Mouse (Mus musculus) CD8-positive naive resting alpha-beta T cell, adult 57 days (primary cell): Measurements from ENCODE around the gene Ptrh1. TPM values are rescaled to one million over a fixed set of nuclear protein-coding genes. Genes with fewer than 3 reads are reported as not detected.

Experiments used
- total RNA-seq: library from RNA; stranded (reverse); gene quantifications from one replicate; pipeline ENCODE4 v1.2.4, GENCODE M21; 2023

The Ptrh1 gene
- 3.4 TPM for total RNA-seq

DNA sequence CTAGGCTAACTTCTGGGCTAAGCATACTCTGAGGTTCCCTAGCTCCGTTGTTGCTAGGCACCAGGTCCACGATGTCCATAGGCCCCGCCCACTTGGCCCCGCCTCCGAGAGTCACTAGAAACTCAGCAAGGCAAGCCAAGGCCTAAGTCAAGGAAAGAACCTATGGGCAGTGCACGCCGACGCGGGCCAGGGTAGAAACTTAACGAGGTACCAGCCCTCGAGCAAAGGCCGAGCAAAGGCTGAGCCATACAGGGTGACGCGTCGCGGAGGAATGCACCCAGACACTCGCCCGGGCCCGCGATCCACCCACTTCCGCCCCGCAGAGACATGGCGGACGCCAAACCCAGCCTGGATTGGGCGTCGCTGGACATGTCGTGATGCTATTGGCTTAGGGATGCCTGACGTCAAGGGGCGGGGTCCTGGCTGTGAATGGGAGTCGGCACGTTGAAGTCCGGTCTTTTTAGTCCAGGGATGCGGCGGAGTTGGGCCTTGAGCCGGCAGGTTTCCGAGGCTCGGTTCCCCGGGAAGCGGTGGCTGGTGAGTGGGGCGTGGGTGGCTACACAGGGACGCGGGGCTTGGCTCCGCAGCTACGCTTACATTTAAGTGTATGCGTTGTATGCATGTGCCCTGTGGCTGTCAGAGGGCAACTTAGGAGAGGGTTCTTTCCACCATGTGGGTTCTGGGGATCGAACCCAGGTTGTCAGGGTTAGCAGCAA is at the start of gene Ptrh1, which contains the start of gene Ttc16:
Gene Ptrh1 (plus strand): TSS at position 428 of the 716 bp plus-strand sequence.
Gene Ttc16 (minus strand): TSS at position 275 of the 716 bp plus-strand sequence.

DNA sequence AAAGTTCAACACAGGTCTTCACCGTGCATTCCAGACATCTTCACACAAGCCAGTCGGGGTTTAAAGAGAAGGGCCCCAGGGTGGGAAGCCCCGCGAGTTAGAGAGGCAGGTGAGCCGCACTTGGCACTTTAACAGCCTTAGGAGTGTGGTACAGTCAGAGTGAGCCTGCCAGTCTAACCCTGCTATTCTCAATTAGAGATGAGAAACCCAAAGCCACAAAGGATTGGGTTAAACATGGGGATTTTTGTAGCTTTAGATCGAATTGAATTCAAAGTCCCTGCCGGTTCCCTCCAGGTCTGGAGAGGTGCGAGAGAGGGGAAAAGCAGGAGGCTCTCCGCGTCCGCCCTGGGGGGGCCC is 34.7 kb upstream of the Ptrh1 start, which contains the start of gene 6330409D20Rik:
Gene 6330409D20Rik (minus strand): TSS at position 101 of the 357 bp plus-strand sequence.

DNA sequence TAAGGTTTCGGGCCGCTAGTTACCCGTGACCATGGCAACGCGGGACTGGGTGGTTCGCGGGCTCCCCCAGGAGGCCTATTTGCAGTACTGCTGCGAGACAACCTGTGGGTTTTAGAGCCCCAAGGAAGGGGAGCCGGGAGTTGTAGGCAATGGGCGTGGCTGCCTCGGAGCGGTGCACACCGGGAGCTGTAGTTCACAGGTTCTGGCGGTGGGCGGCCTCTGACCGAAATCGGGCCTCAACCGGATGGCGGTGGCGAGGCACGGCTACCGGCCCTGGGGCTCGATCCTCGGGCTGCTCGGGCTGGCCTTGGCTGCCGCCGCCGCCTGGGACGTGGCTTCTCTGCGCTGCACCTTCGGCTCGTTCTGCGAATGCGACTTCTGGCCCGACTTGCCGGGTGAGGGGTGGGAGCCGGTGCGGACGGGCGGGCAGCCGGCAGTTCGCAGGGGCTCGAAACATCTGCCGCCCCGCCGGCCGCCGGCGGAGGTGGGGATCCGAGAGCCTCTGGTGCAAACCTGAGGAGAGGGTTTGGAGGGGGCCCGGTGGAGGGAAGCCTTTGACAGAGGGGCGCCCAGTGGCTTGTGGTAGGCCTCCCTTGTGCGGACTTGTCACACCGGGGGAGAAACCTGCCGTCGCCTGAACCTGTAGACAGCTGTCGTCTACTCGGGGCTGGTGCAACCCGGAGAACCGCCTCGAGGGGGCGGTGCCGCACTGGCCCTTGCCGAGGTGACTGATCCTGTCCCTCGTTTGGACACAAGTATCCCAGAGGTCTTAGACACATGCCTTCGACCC is 18.3 kb upstream of the Ptrh1 start, which contains the start of gene Tor2a:
Gene Tor2a (plus strand): TSS at position 179 of the 790 bp plus-strand sequence.

DNA sequence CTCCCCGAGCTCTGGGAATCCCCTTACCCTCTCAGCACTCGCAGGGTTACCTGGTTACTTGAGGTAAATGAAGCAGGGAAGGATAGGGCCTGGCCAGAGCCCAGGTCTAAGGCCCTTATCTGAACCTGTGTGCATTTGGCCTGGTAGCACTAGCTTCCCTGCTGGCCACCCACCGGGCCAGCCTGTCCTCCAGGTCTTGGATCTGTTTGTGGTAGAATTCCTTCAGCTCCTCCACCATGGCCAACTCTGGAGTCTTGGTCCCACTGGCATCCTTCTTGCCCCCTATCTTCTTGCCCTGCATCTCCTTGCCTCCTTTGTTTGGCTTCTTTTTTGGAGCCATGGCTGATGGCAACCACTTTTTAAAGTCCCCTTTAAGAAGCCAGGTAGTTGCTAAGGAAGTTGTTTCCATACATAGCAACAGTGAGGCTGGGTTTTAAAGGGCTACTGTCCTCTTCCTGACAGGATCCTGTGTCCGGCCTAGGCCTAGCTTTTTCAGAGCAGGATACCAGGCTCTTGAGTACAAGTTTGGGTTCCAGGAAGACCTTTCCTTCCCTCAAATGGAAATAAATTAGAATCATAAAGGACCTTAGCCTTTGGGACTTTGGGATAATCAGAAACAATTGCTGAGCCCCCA is 8.6 kb downstream of the Ptrh1 start, which contains the start of gene Cfap157:
Gene Cfap157 (minus strand): TSS at position 381 of the 634 bp plus-strand sequence.

Other genes starting within 250 kb of the Ptrh1 start
- 137 TPM for gene Fam102a, start 240.5 kb upstream of the Ptrh1 start, total RNA-seq
- gene Dpm2, start 204.9 kb upstream of the Ptrh1 start, total RNA-seq: 63.7 TPM
- 0.89 TPM for gene Pip5kl1, start 201.0 kb upstream of the Ptrh1 start, total RNA-seq
- not detected for gene 9430097D07Rik, start 200.1 kb upstream of the Ptrh1 start, total RNA-seq
- gene St6galnac4, start 188.7 kb upstream of the Ptrh1 start, total RNA-seq: 21.0 TPM
- gene St6galnac6, start 176.1 kb upstream of the Ptrh1 start, total RNA-seq: 2.3 TPM
- not detected for gene Ak1, start 154.0 kb upstream of the Ptrh1 start, total RNA-seq
- 19.8 TPM for gene Eng, start 129.2 kb upstream of the Ptrh1 start, total RNA-seq
- 28.2 TPM for gene Fpgs, start 71.6 kb upstream of the Ptrh1 start, total RNA-seq
- 99.3 TPM for gene Cdk9, start 62.7 kb upstream of the Ptrh1 start, total RNA-seq
- 102 TPM for gene Sh2d3c, start 54.7 kb upstream of the Ptrh1 start, total RNA-seq
- not detected for gene 6330409D20Rik, start 34.8 kb upstream of the Ptrh1 start, total RNA-seq
- gene Tor2a, start 18.6 kb upstream of the Ptrh1 start, total RNA-seq: 27.7 TPM
- not detected for gene Ttc16, start 153 bp upstream of the Ptrh1 start, total RNA-seq
- gene Cfap157, start 8.6 kb downstream of the Ptrh1 start, total RNA-seq: not detected
- gene Stxbp1, start 71.5 kb downstream of the Ptrh1 start, total RNA-seq: 0.86 TPM
- gene Fam129b, start 100.3 kb downstream of the Ptrh1 start, total RNA-seq: 0.61 TPM
- gene Rpl12, start 185.8 kb downstream of the Ptrh1 start, total RNA-seq: 1,359 TPM
- 10.7 TPM for gene Lrsam1, start 185.8 kb downstream of the Ptrh1 start, total RNA-seq
- gene Slc2a8, start 206.3 kb downstream of the Ptrh1 start, total RNA-seq: 7.0 TPM